Mouse (Mus musculus) spleen, postnatal 14 days (tissue): ENCODE measurements around the gene Fbxl17.

Experiments used
- DNase-seq, 2 experiments: peaks; one replicate each; pipeline ENCODE4 v3.0.0; 2021 to 2022; ENCODE audit warnings: low spot score in 2 of 2

The Fbxl17 gene

GRCm38 (mm10) chr17:63107515-63107914 is 392.3 kb downstream of the Fbxl17 start:
- DNase-seq: no peak

GRCm38 (mm10) chr17:63095553-63095952 is 404.3 kb downstream of the Fbxl17 start:
- DNase-seq: no peak

- DNase-seq: no peak
Measured at GRCm38 (mm10) chr17:63095017-63095416, 404.8 kb downstream of the Fbxl17 start.

- no peak for DNase-seq
Measured at GRCm38 (mm10) chr17:63093184-63093583, 406.6 kb downstream of the Fbxl17 start.

- DNase-seq: no peak
Measured at GRCm38 (mm10) chr17:63092774-63093173, 407.0 kb downstream of the Fbxl17 start.

GRCm38 (mm10) chr17:63090112-63090511 is 409.7 kb downstream of the Fbxl17 start:
- no peak for DNase-seq

GRCm38 (mm10) chr17:63087265-63087664 is 412.6 kb downstream of the Fbxl17 start:
- DNase-seq: no peak

- no peak for DNase-seq
Measured at GRCm38 (mm10) chr17:63086526-63086925, 413.3 kb downstream of the Fbxl17 start.

- DNase-seq: no peak
Measured at GRCm38 (mm10) chr17:63085227-63085626, 414.6 kb downstream of the Fbxl17 start.

GRCm38 (mm10) chr17:63079087-63079486 is 420.7 kb downstream of the Fbxl17 start:
- DNase-seq: no peak

GRCm38 (mm10) chr17:63077509-63077908 is 422.3 kb downstream of the Fbxl17 start:
- DNase-seq: no peak

- no peak for DNase-seq
Measured at GRCm38 (mm10) chr17:63076661-63077060, 423.2 kb downstream of the Fbxl17 start.

GRCm38 (mm10) chr17:63076037-63076426 is 423.8 kb downstream of the Fbxl17 start:
- DNase-seq: no peak

- no peak for DNase-seq
Measured at GRCm38 (mm10) chr17:63075091-63076036, 424.5 kb downstream of the Fbxl17 start.

- no peak for DNase-seq
Measured at GRCm38 (mm10) chr17:63073342-63073741, 426.5 kb downstream of the Fbxl17 start.

- DNase-seq: no peak
Measured at GRCm38 (mm10) chr17:63071134-63071923, 428.5 kb downstream of the Fbxl17 start.

- DNase-seq: no peak
Measured at GRCm38 (mm10) chr17:63070161-63070761, 429.6 kb downstream of the Fbxl17 start.

- no peak for DNase-seq
Measured at GRCm38 (mm10) chr17:63062785-63063184, 437.0 kb downstream of the Fbxl17 start.

GRCm38 (mm10) chr17:63061786-63062185 is 438.0 kb downstream of the Fbxl17 start:
- DNase-seq: no peak

- DNase-seq: no peak
Measured at GRCm38 (mm10) chr17:63060814-63061213, 439.0 kb downstream of the Fbxl17 start.

GRCm38 (mm10) chr17:63057740-63058388 is 442.0 kb downstream of the Fbxl17 start:
- no peak for DNase-seq

GRCm38 (mm10) chr17:63056976-63057375 is 442.8 kb downstream of the Fbxl17 start:
- no peak for DNase-seq
